Mouse (Mus musculus) monocyte, adult 59 days (primary cell): ENCODE data around the gene Dpp7. TPM values are rescaled to one million over a fixed set of nuclear protein-coding genes. Genes with fewer than 3 reads are reported as not detected.

Source experiments
- total RNA-seq, 2 experiments: library from RNA; stranded (reverse); gene quantifications; one replicate each; pipeline ENCODE4 v1.2.4; 2023

The Dpp7 gene
- 10 to 100 TPM; 25.9 to 31.9 TPM for total RNA-seq

DNA sequence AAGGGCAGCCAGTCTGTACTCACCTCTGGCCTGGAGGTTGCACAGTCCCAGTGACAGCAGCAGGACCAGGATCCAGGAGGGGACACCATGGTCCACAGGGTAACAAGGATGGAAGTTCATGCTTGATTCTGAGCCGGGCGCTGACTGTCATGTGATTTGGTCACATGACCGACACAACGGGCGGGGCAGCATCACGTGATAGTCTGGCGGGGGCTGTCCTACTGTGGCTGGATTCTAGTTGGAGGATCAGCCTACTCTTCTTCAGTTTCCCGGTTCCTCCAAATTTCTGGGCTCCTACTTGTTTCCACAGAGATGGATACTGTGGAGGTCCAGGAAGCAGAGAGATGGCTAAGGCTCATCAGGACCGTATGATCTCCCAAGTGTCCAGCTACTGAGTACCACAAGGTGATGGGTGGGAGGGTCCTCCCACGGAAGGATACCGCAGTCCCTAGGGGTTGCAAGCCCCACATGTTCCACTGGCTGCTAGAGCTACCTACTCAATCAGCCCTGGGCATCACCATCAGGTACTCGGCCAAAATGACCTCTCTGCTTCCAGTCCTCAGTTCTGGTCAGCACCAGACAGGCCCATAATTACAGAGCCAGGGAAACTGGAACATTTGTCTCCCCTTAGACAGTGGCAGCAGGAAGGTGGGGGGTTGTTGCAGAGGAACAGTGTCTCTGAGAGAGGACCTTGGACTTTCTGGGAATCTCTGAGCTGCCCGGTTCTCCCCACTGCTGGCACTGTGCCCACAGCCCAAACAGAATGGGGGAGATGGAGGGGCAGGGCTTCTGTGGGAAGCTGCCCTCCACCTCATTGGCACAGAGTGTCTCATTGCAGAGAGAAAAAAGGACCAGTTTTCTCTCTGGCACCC, at the start of gene Dpp7:
Gene Dpp7 (minus strand): TSS at position 152 of the 872 bp plus-strand sequence.

GRCm38 (mm10) chr2:25399051-25399450, 42.9 kb upstream of the Dpp7 start, which contains the start of gene Npdc1:
Npdc1 (plus strand) TSS chr2:25399351.

DNA sequence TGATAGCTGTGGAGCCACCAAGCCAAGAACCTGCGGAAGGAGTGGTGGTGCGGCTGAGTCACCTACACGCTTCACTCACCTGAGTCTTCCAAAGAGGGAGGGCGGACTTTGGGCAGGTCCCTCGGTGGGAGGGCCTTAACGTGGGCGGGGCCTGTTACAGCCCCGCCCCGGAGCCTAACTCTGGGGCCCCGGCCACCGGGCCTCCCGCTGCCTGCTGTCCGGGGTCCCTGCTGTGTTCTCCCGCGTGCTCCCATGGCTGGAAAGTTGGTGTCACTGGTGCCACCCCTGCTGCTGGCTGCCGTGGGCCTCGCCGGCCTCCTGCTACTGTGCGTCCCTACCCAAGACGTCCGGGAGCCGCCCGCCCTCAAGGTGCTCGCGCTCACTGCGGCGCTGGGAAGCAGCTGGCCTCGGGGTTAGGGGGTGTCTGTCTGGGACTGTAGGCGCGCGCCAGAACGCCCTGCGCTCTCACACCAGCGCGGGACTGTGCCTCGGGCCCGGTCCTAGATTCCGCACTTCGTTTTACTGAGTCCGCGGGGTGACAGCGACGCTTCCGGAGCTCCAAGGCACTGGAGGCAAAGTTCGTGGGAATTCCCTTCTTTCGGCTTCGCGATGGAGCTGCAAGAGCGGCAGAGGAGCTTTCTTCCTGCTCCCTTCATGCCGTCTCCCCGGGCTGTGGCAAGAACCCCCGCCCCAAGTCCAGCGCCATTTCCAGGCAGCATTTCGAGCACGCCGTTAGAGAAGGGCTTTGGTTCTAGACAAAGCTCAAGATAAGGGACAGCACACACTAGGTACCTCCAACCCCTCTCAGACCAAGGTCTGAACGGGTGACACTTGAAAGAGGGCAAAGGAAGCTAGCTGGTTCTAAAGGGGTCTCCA, 39.8 kb upstream of the Dpp7 start, which contains the start of gene Entpd2:
Gene Entpd2 (plus strand): TSS at position 154 of the 876 bp plus-strand sequence.

DNA sequence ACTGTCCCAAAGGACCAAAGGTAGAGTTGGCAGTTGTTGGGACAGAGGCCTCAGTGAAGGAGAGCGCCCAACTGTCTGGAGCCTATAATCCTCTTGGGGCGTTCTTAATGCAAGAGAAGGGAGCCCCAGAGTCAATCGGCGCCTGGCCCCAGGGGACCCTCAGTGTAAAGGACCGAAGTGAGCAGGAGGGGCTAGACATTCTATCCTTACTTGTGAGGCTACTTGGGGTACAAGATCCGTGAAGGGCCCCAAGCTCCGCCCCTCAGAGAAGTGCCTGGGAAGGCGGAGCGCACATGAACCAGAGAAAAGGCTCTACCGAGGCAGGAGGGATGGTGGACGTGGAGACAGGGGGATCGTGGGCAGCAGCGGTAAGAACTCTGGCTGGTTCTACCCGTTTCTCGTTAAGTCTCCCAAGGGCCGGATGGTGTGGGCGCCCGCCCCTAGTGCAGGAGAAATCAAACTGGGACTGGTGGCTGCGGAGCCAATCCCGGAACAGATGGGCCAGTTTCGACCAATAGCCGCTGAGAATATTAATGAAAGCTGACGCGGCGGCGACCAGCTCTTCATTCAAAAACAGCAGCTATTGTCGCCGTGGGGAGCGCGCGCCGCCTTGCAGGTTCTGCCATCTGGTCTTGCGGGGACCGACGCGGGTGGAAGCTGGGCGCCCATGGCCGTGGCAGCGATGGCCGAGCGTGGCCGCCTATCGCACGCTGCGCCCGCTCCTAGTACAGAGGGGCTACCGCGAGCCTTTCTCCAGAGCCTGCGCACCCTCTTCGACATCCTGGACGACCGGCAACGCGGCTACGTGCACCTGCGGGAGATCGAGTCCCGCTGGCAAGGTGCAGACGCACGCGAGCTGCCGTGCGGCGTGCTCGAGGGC, 15.8 kb upstream of the Dpp7 start, which contains the start of gene Sapcd2:
Gene Sapcd2 (plus strand): TSS at position 558 of the 880 bp plus-strand sequence.

DNA sequence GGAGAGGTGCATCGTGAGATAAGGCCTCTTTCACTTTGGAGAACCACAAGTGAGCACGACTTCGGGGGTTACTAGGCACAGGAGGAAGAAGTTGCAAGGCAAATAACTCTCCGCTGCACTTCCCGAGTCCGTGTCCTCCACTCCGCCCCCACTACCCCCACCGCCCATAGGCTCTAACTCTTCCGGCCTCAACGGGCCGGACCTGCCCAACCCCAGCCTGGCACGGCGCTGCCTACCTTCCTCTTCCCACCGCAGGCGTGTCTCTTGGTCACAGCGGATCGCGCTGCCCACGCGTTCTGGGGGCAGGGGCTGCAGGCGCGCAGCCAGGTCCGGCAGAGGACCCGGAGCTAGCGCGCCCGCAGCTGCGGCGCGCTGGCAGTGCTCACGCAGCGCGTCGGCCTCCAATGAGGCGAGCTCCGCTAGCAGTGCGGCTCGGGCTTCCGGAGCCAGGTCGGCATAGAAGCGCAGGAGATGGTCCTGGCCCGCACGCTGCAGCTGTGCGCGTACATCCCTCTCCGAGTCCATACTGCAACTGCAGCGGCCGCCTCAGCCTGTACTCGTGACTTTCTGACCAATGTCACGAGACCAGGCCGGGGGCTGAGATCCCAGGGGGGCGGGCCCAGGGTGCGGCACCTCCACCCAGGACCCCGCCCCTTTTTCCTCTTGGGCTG, 9.1 kb upstream of the Dpp7 start, which contains the start of gene Uap1l1:
Gene Uap1l1 (minus strand): TSS at position 592 of the 671 bp plus-strand sequence.

GRCm38 (mm10) chr2:25332286-25333160, 23.6 kb downstream of the Dpp7 start, which contains the start of gene Man1b1:
Man1b1 (plus strand) TSS chr2:25332338.

GRCm38 (mm10) chr2:25318971-25319773, 37.0 kb downstream of the Dpp7 start, which contains the start of gene Grin1:
Grin1 (minus strand) TSS chr2:25319187.

Other genes with a start within 250 kb of the Dpp7 start
- gene Nrarp, start 175.6 kb downstream of the Dpp7 start, total RNA-seq = 1 to 10 TPM; 5.6 to 5.8 TPM
- 10 to 100 TPM; 34.6 to 36.4 TPM for gene Tor4a, start 159.5 kb downstream of the Dpp7 start, total RNA-seq
- gene Nelfb, start 144.9 kb downstream of the Dpp7 start, total RNA-seq = 10 to 100 TPM; 48.9 to 59.0 TPM
- gene Stpg3, start 141.7 kb downstream of the Dpp7 start, total RNA-seq = not detected
- gene Fam166a, start 137.6 kb downstream of the Dpp7 start, total RNA-seq = not detected
- 10 to 100 TPM; 47.5 to 50.6 TPM for gene Tubb4b, start 131.7 kb downstream of the Dpp7 start, total RNA-seq
- not detected for gene Slc34a3, start 122.0 kb downstream of the Dpp7 start, total RNA-seq
- not detected for gene Rnf224, start 119.6 kb downstream of the Dpp7 start, total RNA-seq
- under 1 TPM in 1 of 2 experiments, not detected in 1; 0.88 TPM for gene Rnf208, start 114.1 kb downstream of the Dpp7 start, total RNA-seq
- gene Cysrt1, start 113.9 kb downstream of the Dpp7 start, total RNA-seq = not detected
- 1 to 10 TPM; 2.3 to 2.6 TPM for gene AL732309.1, start 109.5 kb downstream of the Dpp7 start, total RNA-seq
- gene Tmem203, start 100.9 kb downstream of the Dpp7 start, total RNA-seq = 10 to 100 TPM; 14.0 to 21.2 TPM
- 10 to 100 TPM; 21.1 to 24.9 TPM for gene Tprn, start 93.7 kb downstream of the Dpp7 start, total RNA-seq
- gene Ssna1, start 83.9 kb downstream of the Dpp7 start, total RNA-seq = 10 to 100 TPM; 49.1 TPM
- 10 to 100 TPM; 83.4 to 88.1 TPM for gene Anapc2, start 83.9 kb downstream of the Dpp7 start, total RNA-seq
- not detected for gene Tmem210, start 68.2 kb downstream of the Dpp7 start, total RNA-seq
- not detected for gene Lrrc26, start 66.4 kb downstream of the Dpp7 start, total RNA-seq
- gene Grin1, start 37.2 kb downstream of the Dpp7 start, total RNA-seq = not detected
- gene Man1b1, start 24.0 kb downstream of the Dpp7 start, total RNA-seq = 10 to 100 TPM; 33.9 to 41.6 TPM
- 10 to 100 TPM; 24.7 to 30.9 TPM for gene Uap1l1, start 9.3 kb upstream of the Dpp7 start, total RNA-seq
- not detected for gene Sapcd2, start 16.0 kb upstream of the Dpp7 start, total RNA-seq
- not detected for gene Entpd2, start 39.5 kb upstream of the Dpp7 start, total RNA-seq
- gene Npdc1, start 43.0 kb upstream of the Dpp7 start, total RNA-seq = not detected
- 10 to 100 TPM; 15.6 to 17.3 TPM for gene Fut7, start 66.9 kb upstream of the Dpp7 start, total RNA-seq
- 10 to 100 TPM; 35.3 to 36.1 TPM for gene Abca2, start 72.3 kb upstream of the Dpp7 start, total RNA-seq
- not detected for gene Clic3, start 100.5 kb upstream of the Dpp7 start, total RNA-seq
- 10 to 100 TPM; 24.0 to 34.2 TPM for gene Paxx, start 104.7 kb upstream of the Dpp7 start, total RNA-seq
- not detected for gene Ptgds, start 113.7 kb upstream of the Dpp7 start, total RNA-seq
- gene Lcn12, start 137.6 kb upstream of the Dpp7 start, total RNA-seq = not detected
- 10 to 100 TPM; 53.7 to 55.4 TPM for gene Fbxw5, start 144.4 kb upstream of the Dpp7 start, total RNA-seq
- gene C8g, start 145.4 kb upstream of the Dpp7 start, total RNA-seq = 1 to 10 TPM in 1 of 2 experiments, not detected in 1; 1.0 TPM
- 10 to 100 TPM; 26.9 to 27.7 TPM for gene Traf2, start 190.6 kb upstream of the Dpp7 start, total RNA-seq
- gene Edf1, start 201.5 kb upstream of the Dpp7 start, total RNA-seq = 100 to 1,000 TPM; 117 to 141 TPM
- 1 to 10 TPM; 1.4 to 1.7 TPM for gene Mamdc4, start 218.5 kb upstream of the Dpp7 start, total RNA-seq
- 1 to 10 TPM; 6.0 to 7.4 TPM for gene Phpt1, start 218.9 kb upstream of the Dpp7 start, total RNA-seq
- 1 to 10 TPM; 2.2 to 3.5 TPM for gene Ajm1, start 225.4 kb upstream of the Dpp7 start, total RNA-seq